Mouse (Mus musculus): ENCODE measurements around the gene 2310061I04Rik.

DNA sequence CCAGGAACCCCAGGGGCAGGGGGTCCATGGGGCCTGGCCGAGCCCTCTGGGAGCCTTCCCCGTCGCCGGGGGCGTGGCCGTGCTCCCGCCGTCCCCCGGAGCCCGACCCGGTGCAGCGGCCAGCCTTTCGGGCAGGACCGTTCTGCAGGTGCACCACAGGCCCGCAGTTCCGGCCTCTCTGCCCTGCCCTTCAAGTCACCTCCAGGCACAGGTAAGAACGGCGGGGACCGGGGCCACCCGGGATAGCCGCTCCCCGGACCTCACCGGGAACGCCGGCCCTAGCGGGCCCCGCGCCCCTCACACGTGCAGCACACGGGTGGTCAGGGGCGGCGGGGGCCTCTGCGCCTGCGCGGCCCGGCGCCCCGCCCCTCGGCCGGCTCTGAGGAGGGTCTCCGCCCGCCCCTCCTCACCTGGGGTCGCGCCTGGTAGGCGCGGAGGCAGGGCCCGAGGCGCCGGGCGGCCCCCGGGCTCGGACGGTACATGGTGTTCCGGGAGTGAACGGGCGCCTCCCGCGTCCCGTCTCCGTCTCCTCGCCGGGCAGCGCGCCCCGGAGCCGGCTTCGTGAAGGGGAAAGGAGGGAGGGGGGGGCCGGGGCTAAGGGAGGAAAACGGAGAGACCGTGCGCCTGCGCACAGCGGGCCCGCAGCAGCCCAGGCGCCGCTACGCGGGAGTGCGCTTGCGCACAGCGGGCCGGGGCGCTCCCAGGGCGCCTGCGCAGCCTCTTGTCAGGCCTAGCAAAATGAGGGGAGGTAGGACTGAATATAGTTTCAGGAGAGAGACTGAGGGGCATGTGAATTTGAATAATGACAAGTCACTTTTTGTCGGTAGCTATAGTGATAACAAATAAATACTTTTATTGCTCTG, at the start of gene 2310061I04Rik:
- TF ChIP-seq CTCF (IDR thresholded peaks at IDR 0.05; ENCODE audit: extremely low read depth, insufficient read length, insufficient replicate concordance, low read depth, low read length) (no peak), POLR2A (IDR thresholded peaks at IDR 0.05; ENCODE audit: low read depth, low read length) (no peak)

Data from small intestine, adult 2 months (tissue).